Mouse (Mus musculus): ENCODE measurements around the gene Cacna2d4.
"Not testable (repeated sequence)": the region's sequence is repeated elsewhere in the genome, so short reads cannot be mapped to it uniquely, and the experiment has no call there.

Gene Cacna2d4

GRCm38 (mm10) chr6:119341409-119341808, 105.1 kb downstream of the Cacna2d4 start:
- peak in 1 of 2 experiments; percentile 29 for DNase-seq (ENCODE audit: low spot score in 2 of 2)

DNA sequence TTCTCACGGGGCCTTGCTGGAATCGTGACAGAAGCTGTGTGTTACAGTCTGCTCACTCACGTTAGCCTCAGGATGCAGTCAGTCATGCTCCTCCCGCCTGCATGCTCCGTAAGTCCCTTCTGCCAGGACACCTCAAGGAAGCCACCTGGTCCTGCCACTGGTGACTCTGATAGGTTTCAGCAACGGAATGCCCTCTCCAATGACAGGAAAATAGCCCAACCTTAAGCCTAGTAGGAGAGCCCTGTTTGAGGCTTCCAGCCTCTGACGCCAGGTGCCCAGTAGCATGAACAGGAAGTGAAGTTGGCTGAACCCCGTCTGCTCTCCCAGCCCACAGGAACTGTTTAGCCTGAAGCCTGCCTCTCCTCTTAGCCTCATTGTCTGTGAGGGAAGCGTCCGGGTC, 109.9 kb downstream of the Cacna2d4 start:
- DNase-seq (ENCODE audit: low spot score in 2 of 2), result no peak

DNA sequence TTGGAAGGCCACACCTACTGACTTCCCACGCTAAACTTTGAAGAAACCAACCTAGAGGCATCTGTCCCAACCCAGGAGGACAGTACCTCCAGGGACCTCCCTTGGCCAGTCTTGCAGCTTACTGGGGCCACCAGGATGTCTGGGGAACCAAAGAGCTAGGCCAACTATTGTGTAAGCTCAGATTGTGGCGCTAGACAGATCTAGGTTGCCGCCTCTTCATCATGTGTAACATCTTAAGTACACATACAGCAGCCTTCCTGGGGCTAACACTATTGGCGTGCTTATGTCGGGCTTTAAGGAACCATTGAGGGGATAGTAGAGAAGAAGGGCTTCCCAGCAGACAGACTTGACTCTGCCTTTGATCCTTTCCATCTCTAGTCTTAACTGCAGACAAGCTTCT, 111.5 kb downstream of the Cacna2d4 start:
- DNase-seq (ENCODE audit: low spot score in 2 of 2), result no peak

DNA sequence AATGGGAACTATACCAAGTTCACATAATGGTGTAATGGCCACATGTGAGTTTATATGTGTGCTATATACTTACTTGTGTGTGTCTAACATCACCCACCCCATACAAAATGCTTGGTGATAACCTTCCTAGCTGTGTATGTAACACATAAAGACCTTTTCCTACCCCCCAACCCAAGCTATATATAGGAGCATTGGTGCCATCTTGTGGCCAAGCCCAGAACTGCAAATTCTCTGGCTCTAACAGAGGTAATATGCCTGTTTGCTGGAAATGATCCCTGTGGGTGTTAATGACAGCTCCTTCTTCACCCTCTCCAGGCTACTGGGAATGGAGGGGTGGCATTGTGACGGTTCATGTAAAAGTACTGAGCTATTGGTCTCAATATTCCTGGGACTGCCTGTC, 111.9 kb downstream of the Cacna2d4 start:
- peak; percentile 53 for DNase-seq (ENCODE audit: low spot score in 2 of 2)

DNA sequence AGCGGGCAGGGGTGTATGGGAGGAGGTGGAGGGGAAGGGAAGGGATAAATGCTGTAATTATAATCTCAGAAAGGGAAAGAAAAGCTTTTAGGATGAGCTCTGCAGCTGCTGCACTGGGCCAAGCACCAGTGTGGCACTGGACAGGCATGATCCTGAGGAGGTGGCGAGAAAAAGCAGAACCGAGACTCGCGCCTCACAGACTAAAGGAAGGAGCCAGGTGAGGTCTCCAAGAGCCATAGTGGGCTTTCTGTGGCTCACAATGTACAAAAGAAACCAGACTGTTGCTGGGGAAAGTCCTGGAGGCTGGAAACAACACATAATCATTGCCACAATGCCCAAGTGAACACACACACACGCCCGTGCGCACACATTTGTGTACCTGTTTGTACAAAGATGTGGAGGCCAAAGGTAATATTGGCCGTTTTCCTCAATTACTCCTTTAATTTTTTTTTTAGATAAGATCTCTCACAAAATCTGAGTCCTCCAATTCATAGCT, 114.4 kb downstream of the Cacna2d4 start:
- no peak for DNase-seq (ENCODE audit: low spot score in 2 of 2)

- DNase-seq (ENCODE audit: low spot score in 2 of 2), result no peak
Observed at GRCm38 (mm10) chr6:119351656-119352055, 115.3 kb downstream of the Cacna2d4 start.

GRCm38 (mm10) chr6:119352501-119352900, 116.2 kb downstream of the Cacna2d4 start:
- no peak for DNase-seq (ENCODE audit: low spot score in 2 of 2)

GRCm38 (mm10) chr6:119358020-119358571, 121.8 kb downstream of the Cacna2d4 start:
- DNase-seq (ENCODE audit: low spot score in 2 of 2), result no peak

GRCm38 (mm10) chr6:119360250-119360649, 123.9 kb downstream of the Cacna2d4 start:
- not testable (repeated sequence) for DNase-seq (ENCODE audit: low spot score in 2 of 2)

- DNase-seq (ENCODE audit: low spot score in 2 of 2), result no peak
Observed at GRCm38 (mm10) chr6:119360925-119361702, 124.8 kb downstream of the Cacna2d4 start.

- no peak for DNase-seq (ENCODE audit: low spot score in 2 of 2)
Observed at GRCm38 (mm10) chr6:119363593-119363992, 127.3 kb downstream of the Cacna2d4 start.

GRCm38 (mm10) chr6:119366800-119367199, 130.5 kb downstream of the Cacna2d4 start:
- not testable (repeated sequence) for DNase-seq (ENCODE audit: low spot score in 2 of 2)

DNA sequence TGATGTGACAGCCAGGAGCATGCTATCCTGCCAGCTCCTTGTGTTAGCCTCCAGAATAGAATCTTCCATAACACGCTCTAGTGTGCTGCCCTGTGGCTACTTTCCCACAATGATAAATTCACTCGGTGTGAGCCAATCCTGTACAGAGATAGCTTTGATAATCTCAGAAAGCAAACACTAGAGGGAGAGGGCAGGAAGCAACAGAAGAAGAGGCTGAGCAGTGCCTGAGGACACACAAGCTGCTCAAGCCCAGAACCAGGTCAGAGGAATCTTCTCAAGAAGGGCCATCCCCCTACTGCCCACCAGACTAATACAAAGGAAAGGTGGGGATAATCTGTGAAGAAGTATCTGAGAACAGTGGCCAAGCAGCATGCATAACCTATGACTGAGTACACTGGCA, 131.1 kb downstream of the Cacna2d4 start:
- no peak for DNase-seq (ENCODE audit: low spot score in 2 of 2)

DNA sequence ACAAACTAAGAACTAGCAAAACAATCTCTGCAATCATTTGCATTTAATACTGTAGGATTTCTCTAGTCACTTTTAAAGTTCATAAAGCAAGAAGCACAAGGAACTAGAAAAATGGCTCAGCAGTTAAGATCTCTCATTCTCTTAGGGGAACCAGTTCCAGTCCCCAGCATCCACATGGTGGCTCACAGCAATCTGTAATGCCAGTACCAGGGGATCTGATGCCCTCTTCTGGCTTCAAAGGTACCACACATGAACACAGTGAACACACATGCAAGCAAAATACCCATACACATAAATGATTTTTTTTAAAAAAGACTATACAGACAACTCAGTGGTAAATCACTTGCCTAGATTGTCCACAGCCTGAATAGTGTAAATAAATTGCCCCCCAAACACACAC, 135.3 kb downstream of the Cacna2d4 start:
- no peak for DNase-seq (ENCODE audit: low spot score in 2 of 2)

GRCm38 (mm10) chr6:119372237-119372636, 135.9 kb downstream of the Cacna2d4 start:
- DNase-seq (ENCODE audit: low spot score in 2 of 2), result no peak

DNA sequence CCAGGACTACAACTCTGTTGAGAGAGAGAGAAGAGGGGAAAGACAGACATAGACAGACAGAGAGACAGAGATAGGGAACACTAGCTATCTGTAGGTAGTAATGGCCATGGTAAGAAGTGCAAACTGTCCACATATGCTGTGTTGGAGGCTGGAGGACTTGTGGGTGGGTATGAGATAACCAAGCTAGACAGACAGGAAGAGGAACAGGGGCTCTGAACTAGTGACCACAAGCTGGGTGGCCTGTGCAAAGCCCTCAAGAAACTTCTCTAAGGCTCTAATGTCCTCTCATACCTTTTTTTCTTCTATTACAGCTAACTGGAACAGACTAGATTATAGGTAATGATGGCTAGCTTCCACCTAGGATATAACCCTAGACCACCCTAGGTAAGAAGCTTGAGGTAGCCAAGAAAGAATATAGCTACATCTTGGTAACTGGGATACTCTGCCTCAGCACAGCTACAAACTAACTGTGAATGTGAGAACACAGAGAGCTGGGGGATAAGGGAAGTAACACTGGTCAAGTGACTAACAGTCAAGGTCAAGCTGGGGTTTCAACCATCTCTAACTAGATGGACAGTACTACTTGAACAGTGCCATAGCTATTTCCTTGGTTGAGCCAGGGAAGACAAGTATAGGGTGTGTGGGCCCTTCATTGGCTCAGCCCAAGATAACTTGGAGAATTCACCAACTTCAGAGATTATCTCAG, 136.8 kb downstream of the Cacna2d4 start:
- no peak for DNase-seq (ENCODE audit: low spot score in 2 of 2)

DNA sequence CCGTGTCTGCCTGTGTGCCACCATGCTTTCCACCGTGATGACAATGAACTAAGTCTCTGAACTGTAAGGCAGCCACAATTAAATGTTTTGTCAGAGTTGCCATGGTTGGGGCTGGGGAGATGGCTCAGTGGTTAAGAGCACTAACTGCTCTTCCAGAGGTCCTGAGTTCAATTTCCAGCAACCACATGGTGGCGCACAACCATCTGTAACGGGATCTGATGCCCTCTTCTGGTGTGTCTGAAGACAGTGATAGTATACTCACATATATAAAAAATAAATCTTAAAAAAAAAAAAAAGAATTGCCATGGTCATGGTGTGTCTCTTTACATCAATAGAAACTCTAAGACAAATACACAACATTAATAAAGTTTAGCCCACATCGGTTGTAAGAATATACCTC, 138.7 kb downstream of the Cacna2d4 start:
- DNase-seq (ENCODE audit: low spot score in 2 of 2), result no peak

DNA sequence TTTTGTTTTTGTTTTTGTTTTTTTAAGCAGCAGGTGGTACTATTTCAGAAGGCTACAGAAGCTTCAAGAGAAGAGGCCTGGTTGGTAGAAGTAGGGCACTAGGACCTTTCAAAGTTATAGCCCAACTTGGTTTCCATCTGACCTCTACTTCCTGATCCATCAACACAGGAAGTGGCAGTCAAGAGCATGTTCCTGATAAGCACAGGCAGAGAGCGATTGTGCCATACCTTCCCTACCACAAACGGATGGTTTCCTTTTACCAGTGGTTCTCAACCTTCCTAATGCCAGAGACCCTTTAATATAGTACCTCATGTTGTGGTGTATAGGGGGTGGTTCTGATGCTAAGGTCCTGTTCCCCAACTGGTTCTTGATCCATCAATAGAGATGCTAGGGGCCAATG, 141.3 kb downstream of the Cacna2d4 start:
- peak in 1 of 2 experiments; percentile 24 for DNase-seq (ENCODE audit: low spot score in 2 of 2)

GRCm38 (mm10) chr6:119378631-119379030, 142.3 kb downstream of the Cacna2d4 start:
- no peak for DNase-seq (ENCODE audit: low spot score in 2 of 2)

GRCm38 (mm10) chr6:119385668-119386067, 149.3 kb downstream of the Cacna2d4 start:
- DNase-seq (ENCODE audit: low spot score in 2 of 2), result no peak

GRCm38 (mm10) chr6:119386421-119386820, 150.1 kb downstream of the Cacna2d4 start:
- DNase-seq (ENCODE audit: low spot score in 2 of 2), result no peak

DNA sequence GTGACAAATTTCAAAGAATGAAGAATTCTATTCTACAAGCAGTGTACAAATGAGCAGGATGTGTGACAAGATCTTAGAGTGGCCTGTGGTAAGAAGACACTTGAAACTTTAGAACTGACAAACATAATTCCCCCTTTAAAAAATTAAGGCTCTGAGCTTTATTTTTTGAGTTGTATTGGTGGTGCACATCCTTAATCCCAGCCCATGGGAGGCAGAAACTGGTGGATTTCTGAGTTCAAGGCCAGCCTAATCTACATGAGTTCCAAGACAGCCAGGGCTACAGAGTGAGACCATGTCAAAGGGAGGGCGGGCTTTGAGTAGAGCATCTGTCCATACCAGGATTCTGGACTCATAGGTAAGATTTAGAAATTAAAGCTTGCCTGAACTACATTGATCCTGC, 150.5 kb downstream of the Cacna2d4 start:
- DNase-seq (ENCODE audit: low spot score in 2 of 2), result no peak
